Mouse (Mus musculus): ENCODE measurements around the gene Map4k4.

DNA sequence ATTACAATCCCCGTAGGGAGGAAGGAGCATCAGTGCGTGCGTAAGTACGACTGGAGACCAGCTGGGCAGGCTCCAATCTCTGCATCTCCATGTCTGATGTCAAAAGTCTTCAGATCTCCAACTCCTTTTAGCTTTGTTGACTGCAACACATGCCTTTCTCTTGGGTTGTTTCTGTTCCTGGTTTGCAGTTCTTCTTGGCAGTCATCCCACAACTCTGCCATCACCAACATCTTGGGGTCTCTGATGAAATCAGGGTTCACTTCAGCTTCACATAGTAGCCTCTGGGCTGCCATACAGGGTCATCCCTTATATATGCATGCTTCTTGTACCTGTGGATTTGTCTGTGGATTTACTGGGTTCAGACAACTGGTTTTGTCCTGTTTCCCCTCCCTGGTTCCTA is 15.4 kb downstream of the Map4k4 start:
- TF ChIP-seq POLR2A (IDR thresholded peaks at IDR 0.05; ENCODE audit: borderline replicate concordance, low read depth, low read length) (no peak), CTCF (IDR thresholded peaks at IDR 0.05; ENCODE audit: low read depth, low read length) (no peak)
